Mouse (Mus musculus): ENCODE results near the gene Cela3a.

DNA sequence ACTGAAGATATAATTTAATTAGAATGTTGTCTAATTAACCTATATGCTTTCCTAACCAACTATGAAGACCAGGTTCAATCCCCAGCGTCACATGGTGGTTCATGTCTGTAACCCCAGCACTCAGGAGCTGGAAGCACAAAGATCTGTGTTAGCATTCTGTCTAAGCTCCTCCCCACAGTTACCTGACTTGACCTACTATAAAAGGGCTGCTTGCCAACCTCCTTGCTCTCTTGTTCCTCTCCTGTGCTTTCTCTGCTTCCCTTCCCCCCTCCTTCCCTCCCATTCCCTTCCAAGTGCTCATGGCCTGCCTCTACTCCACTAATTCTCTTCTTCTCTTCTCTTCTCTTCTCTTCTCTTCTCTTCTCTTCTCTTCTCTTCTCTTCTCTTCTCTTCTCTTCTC, 5.3 kb upstream of the Cela3a start:
- TF ChIP-seq CTCF (IDR thresholded peaks at IDR 0.05; ENCODE audit: borderline replicate concordance, insufficient read depth, low read depth, low read length): no peak
- TF ChIP-seq POLR2A (IDR thresholded peaks at IDR 0.05; ENCODE audit: borderline replicate concordance, insufficient read depth, low read length): no peak
